Mouse (Mus musculus) lung, postnatal 0 days (tissue): ENCODE data around the gene Scnm1. TPM values are rescaled to one million over a fixed set of nuclear protein-coding genes. Genes with fewer than 3 reads are reported as not detected.

Source experiments
- ATAC-seq: fragments of 200-750 bp; cut with Nextera tagmentation; 2 replicates; pipeline ENCODE4 v1.8.0; 2017; ENCODE audit warnings: moderate library complexity
- DNase-seq: peaks from one replicate; pipeline ENCODE4 v3.0.0-alpha.2; 2016; ENCODE audit warnings: low spot score
- H3K27ac ChIP-seq: fragments of 300-500 bp; sonication (generic); 2 replicates; pipeline ENCODE4 v1.5.1; 2014; ENCODE audit warnings: antibody characterized with exemption, mild to moderate bottlenecking, low read length, mixed read lengths
- H3K27me3 ChIP-seq: fragments of 300-500 bp; sonication (generic); replicated peaks from 2 replicates; pipeline ENCODE4 v1.6.1; 2014; ENCODE audit warnings: low read length, mixed read lengths; ENCODE audit not compliant: insufficient read depth
- H3K36me3 ChIP-seq: fragments of 300-500 bp; sonication (generic); 2 replicates; pipeline ENCODE4 v1.6.1; 2014; ENCODE audit warnings: low read length, mixed read lengths; ENCODE audit not compliant: insufficient read depth
- H3K4me1 ChIP-seq: fragments of 300-500 bp; sonication (generic); 2 replicates; pipeline ENCODE4 v1.6.1; 2014; ENCODE audit warnings: antibody characterized with exemption, low read depth, low read length, mixed read lengths; ENCODE audit not compliant: insufficient read depth
- H3K4me2 ChIP-seq: fragments of 300-500 bp; sonication (generic); replicated peaks from 2 replicates; pipeline ENCODE4 v1.6.1; 2014; ENCODE audit warnings: low read depth, mild to moderate bottlenecking, low read length, moderate library complexity, mixed read lengths
- H3K4me3 ChIP-seq: fragments of 300-500 bp; sonication (generic); 2 replicates; pipeline ENCODE4 v1.5.1; 2014; ENCODE audit warnings: low read depth, low read length
- H3K9ac ChIP-seq: fragments of 300-500 bp; sonication (generic); replicated peaks from 2 replicates; pipeline ENCODE4 v1.6.1; 2014; ENCODE audit warnings: low read depth, mild to moderate bottlenecking
- H3K9me3 ChIP-seq: fragments of 300-500 bp; sonication (generic); 2 replicates; pipeline ENCODE4 v1.6.1; 2016; ENCODE audit warnings: low read length, mixed read lengths
- CTCF ChIP-seq: IDR thresholded peaks from 2 replicates; pipeline ENCODE4 v1.5.1; 2016; ENCODE audit warnings: antibody characterized with exemption, mild to moderate bottlenecking
- EP300 ChIP-seq: IDR thresholded peaks from 2 replicates; pipeline ENCODE4 v1.6.1; 2016; ENCODE audit warnings: antibody characterized with exemption, mild to moderate bottlenecking, control low read depth
- WGBS: fragments of 180-500 bp; shearing (Covaris S2); extraction: QIAGEN DNeasy Blood & Tissue Kit; methylation state at CpG from one replicate; pipeline ENCODE4 v1.1.7; 2014; 5-methylcytosine and 5-hydroxymethylcytosine counted together
- microRNA-seq: library from miRNA; unstranded; fragments of <30 nt; microRNA quantifications from one replicate; pipeline ENCODE4, GENCODE M21; 2016
- polyA plus RNA-seq: library from polyadenylated mRNA; unstranded; fragments of >200 nt; fragmentation: Nextera tagmentation; extraction: Ambion mirVana; gene quantifications from 2 replicates; pipeline ENCODE4 v1.2.1, GENCODE M21; 2015

Gene Scnm1
- polyA plus RNA-seq, 1 experiment from 2014 or later, result 51.8 TPM

GRCm38 (mm10) chr3:95088071-95088470 lies 45.7 kb downstream of the Scnm1 start:
- Histone ChIP-seq H3K27ac (no peak overlapping the region), H3K4me3 (no peak overlapping the region), H3K27me3 (no peaks in the 10 kb centered on the region), H3K4me1 (no peaks in the 10 kb centered on the region), H3K9me3 (no peaks in the 10 kb centered on the region), H3K9ac (no peak overlapping the region), H3K36me3 (no peaks in the 10 kb centered on the region), H3K4me2 (no peak overlapping the region)
- no peak for TF ChIP-seq CTCF
- no peak for TF ChIP-seq EP300
- DNase-seq, result no peak
- ATAC-seq, result no peak
- 96% methylated on average over 1 of the region's 1 CpGs for WGBS

Small RNA genes within 50 kb of the gene (microRNA-seq; reads per million reads assigned to microRNA genes)
- not detected for gene Mir8099-1

Other genes with a start within 250 kb of the Scnm1 start
- 234 and 249 TPM in 2 replicates for gene Psmb4, start 247.1 kb downstream of the Scnm1 start, polyA plus RNA-seq
- gene Selenbp1, start 201.0 kb downstream of the Scnm1 start, polyA plus RNA-seq, result 1,021 and 1,046 TPM in 2 replicates
- 3.3 and 3.5 TPM in 2 replicates for gene Rfx5, start 179.9 kb downstream of the Scnm1 start, polyA plus RNA-seq
- 13.6 and 15.6 TPM in 2 replicates for gene Pi4kb, start 159.3 kb downstream of the Scnm1 start, polyA plus RNA-seq
- 9.9 and 10.1 TPM in 2 replicates for gene Zfp687, start 118.6 kb downstream of the Scnm1 start, polyA plus RNA-seq
- gene Psmd4, start 91.4 kb downstream of the Scnm1 start, polyA plus RNA-seq, result 170 and 185 TPM in 2 replicates
- gene Pip5k1a, start 27.1 kb downstream of the Scnm1 start, polyA plus RNA-seq, result 18.1 and 18.6 TPM in 2 replicates
- 82.9 and 84.0 TPM in 2 replicates for gene Vps72, start 23.0 kb downstream of the Scnm1 start, polyA plus RNA-seq
- 2.0 and 2.9 TPM in 2 replicates for gene Tmod4, start 9.5 kb downstream of the Scnm1 start, polyA plus RNA-seq
- 13.3 and 14.0 TPM in 2 replicates for gene Lysmd1, start 77 bp upstream of the Scnm1 start, polyA plus RNA-seq
- 9.0 and 9.7 TPM in 2 replicates for gene Tnfaip8l2, start 8.3 kb upstream of the Scnm1 start, polyA plus RNA-seq
- gene Sema6c, start 26.4 kb upstream of the Scnm1 start, polyA plus RNA-seq, result 1.3 and 1.8 TPM in 2 replicates
- 4.3 and 4.7 TPM in 2 replicates for gene Gabpb2, start 83.9 kb upstream of the Scnm1 start, polyA plus RNA-seq
- 104 and 120 TPM in 2 replicates for gene Cdc42se1, start 94.7 kb upstream of the Scnm1 start, polyA plus RNA-seq
- 5.9 and 6.5 TPM in 2 replicates for gene Mllt11, start 98.2 kb upstream of the Scnm1 start, polyA plus RNA-seq
- gene Gm128, start 107.6 kb upstream of the Scnm1 start, polyA plus RNA-seq, result 1.5 and 1.6 TPM in 2 replicates
- gene Bnipl, start 117.2 kb upstream of the Scnm1 start, polyA plus RNA-seq, result 2.5 and 2.8 TPM in 2 replicates
- 65.8 and 68.0 TPM in 2 replicates for gene Mindy1, start 147.3 kb upstream of the Scnm1 start, polyA plus RNA-seq
- 11.6 and 14.5 TPM in 2 replicates for gene Prune1, start 148.1 kb upstream of the Scnm1 start, polyA plus RNA-seq
- 1.4 and 1.6 TPM in 2 replicates for gene Anxa9, start 173.2 kb upstream of the Scnm1 start, polyA plus RNA-seq
- 291 and 299 TPM in 2 replicates for gene Cers2, start 180.8 kb upstream of the Scnm1 start, polyA plus RNA-seq
- 11.5 and 13.2 TPM in 2 replicates for gene Setdb1, start 223.2 kb upstream of the Scnm1 start, polyA plus RNA-seq